Mouse (Mus musculus) ZHBTc4 (cell line): Measurements from ENCODE around the gene Hopx.

Experiments used
- DNase-seq: peaks from one replicate; pipeline ENCODE4 v3.0.0-alpha.2; 2011; ENCODE audit warnings: low read depth, low spot score

The Hopx gene

GRCm38 (mm10) chr5:77070987-77071386 is 43.9 kb downstream of the Hopx start:
- no peak for DNase-seq

- no peak for DNase-seq
Measured at GRCm38 (mm10) chr5:77067321-77067720, 47.6 kb downstream of the Hopx start.

GRCm38 (mm10) chr5:77061372-77062038 is 53.4 kb downstream of the Hopx start:
- peak; percentile 81 for DNase-seq

- no peak for DNase-seq
Measured at GRCm38 (mm10) chr5:77060363-77060762, 54.6 kb downstream of the Hopx start.

- DNase-seq, result no peak
Measured at GRCm38 (mm10) chr5:77056881-77057440, 58.0 kb downstream of the Hopx start.

- no peak for DNase-seq
Measured at GRCm38 (mm10) chr5:77052616-77053015, 62.3 kb downstream of the Hopx start.

GRCm38 (mm10) chr5:77044362-77044761 is 70.6 kb downstream of the Hopx start:
- DNase-seq, result no peak

GRCm38 (mm10) chr5:77039391-77039790 is 75.5 kb downstream of the Hopx start:
- DNase-seq, result no peak

GRCm38 (mm10) chr5:77038451-77038850 is 76.5 kb downstream of the Hopx start:
- DNase-seq, result no peak
